Mouse (Mus musculus) ES-Bruce4 (cell line): ENCODE measurements at regions not wholly inside any gene's neighbourhood (a gene's known extent, or its start where the extent isn't known, plus 50 kb on each side); places are given as distances from the start of the nearest gene placed in this dataset.

Source experiments
- CTCF ChIP-seq: IDR thresholded peaks from one replicate; pipeline ENCODE4 v1.8.1; 2011; ENCODE audit warnings: low read depth, low read length
- EP300 ChIP-seq: IDR thresholded peaks from 2 replicates; pipeline ENCODE4 v1.6.1; 2011; ENCODE audit warnings: low read depth, low read length; ENCODE audit not compliant: insufficient read depth
- POLR2A ChIP-seq: IDR thresholded peaks from one replicate; pipeline ENCODE4 v1.8.1; 2011; ENCODE audit warnings: low read length; ENCODE audit not compliant: insufficient read depth

DNA sequence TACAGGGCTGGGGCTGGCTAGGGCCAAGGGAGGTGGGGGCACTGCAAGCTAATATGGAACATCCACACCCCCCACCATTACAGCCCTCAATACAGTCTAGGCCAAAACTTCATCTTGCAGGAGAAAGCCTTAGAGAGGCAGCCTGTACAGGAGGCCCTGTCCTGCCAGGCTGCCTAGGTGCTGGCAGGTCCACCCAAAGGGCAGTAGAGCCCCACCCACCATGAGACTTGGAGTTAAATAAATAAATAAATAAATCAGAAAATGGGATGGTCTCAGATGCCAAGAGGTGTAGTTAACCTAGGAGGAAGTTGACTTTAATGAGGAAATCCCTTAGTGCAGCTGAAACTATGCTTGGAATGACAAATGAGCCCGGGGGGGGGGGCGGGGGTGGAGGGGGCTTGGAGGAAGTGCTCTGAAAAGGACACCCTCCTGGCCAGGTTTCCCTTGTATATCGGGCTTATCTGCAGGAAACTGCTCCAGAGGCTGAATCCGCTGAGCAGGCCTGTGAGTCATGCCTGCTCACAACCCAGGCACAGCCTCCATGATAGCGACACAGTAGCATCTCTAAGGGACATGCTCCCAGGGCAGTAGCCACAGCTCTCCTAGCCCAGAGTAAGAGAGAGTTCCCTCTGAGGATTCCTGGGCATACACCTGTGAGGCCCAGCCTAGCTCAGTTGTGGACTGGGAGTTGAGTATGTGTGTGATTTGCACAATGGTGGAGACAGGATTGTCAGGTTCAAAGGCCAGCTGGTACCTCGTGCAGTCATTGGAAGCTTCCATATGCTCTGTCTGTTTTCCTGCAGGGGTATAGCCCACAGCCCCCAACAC, 85.7 kb upstream of the Ccnd1 start:
- TF ChIP-seq POLR2A (no peak), CTCF (no peak), EP300 (no peak)
